Mouse (Mus musculus) midbrain, embryonic 13.5 days (tissue): Measurements from ENCODE around the gene Caml. TPM values are rescaled to one million over a fixed set of nuclear protein-coding genes. Genes with fewer than 3 reads are reported as not detected.
"Not testable (repeated sequence)": the region's sequence is repeated elsewhere in the genome, so short reads cannot be mapped to it uniquely, and the experiment has no call there.

Source experiments
- ATAC-seq: fragments of 200-750 bp; cut with Nextera tagmentation; 2 replicates; pipeline ENCODE4 v1.8.0; 2017; ENCODE audit warnings: mild to moderate bottlenecking, moderate TSS enrichment, moderate library complexity
- H3K27ac ChIP-seq: fragments of 300-500 bp; sonication (generic); 2 replicates; pipeline ENCODE4 v1.5.1; 2015; ENCODE audit warnings: inconsistent platforms, mild to moderate bottlenecking, moderate library complexity
- H3K27me3 ChIP-seq: fragments of 300-500 bp; sonication (generic); 2 replicates; pipeline ENCODE4 v1.6.1; 2015; ENCODE audit warnings: mild to moderate bottlenecking, inconsistent platforms
- H3K36me3 ChIP-seq: fragments of 300-500 bp; sonication (generic); 2 replicates; pipeline ENCODE4 v1.6.1; 2015; ENCODE audit warnings: mild to moderate bottlenecking, inconsistent platforms
- H3K4me1 ChIP-seq: fragments of 300-500 bp; sonication (generic); replicated peaks from 2 replicates; pipeline ENCODE4 v1.6.1; 2015; ENCODE audit warnings: inconsistent platforms
- H3K4me2 ChIP-seq: fragments of 300-500 bp; sonication (generic); replicated peaks from 2 replicates; pipeline ENCODE4 v1.6.1; 2015; ENCODE audit warnings: moderate library complexity, mild to moderate bottlenecking, inconsistent platforms
- H3K4me3 ChIP-seq: fragments of 300-500 bp; sonication (generic); replicated peaks from 2 replicates; pipeline ENCODE4 v1.5.1; 2015; ENCODE audit warnings: mild to moderate bottlenecking, inconsistent platforms
- H3K9ac ChIP-seq: fragments of 300-500 bp; sonication (generic); replicated peaks from 2 replicates; pipeline ENCODE4 v1.6.1; 2015; ENCODE audit warnings: mild to moderate bottlenecking, inconsistent platforms
- H3K9me3 ChIP-seq: fragments of 300-500 bp; sonication (generic); 2 replicates; pipeline ENCODE4 v1.6.1; 2016; ENCODE audit warnings: mild to moderate bottlenecking, inconsistent platforms
- WGBS: fragments of 180-500 bp; shearing (Covaris S2); methylation state at CpG from one replicate; pipeline ENCODE4 v1.1.7; 2015; 5-methylcytosine and 5-hydroxymethylcytosine counted together
- polyA plus RNA-seq: library from polyadenylated mRNA; unstranded; fragments of >200 nt; fragmentation: Nextera tagmentation; extraction: Ambion mirVana; gene quantifications from 2 replicates; pipeline ENCODE4 v1.2.1, GENCODE M21; 2015

The Caml gene
- polyA plus RNA-seq, 1 experiment from 2014 or later: 92.3 TPM

- Histone ChIP-seq H3K4me2 (peak within 1 kb of the TSS; percentile 80), H3K27ac (peak within 1 kb of the TSS; percentile 81), H3K4me1 (peaks cover 27% of the 10 kb centered on the region), H3K9ac (peak within 1 kb of the TSS; percentile 90), H3K4me3 (peak within 1 kb of the TSS; percentile 93), H3K9me3 (no peaks in the 10 kb centered on the region), H3K27me3 (no peaks in the 10 kb centered on the region), H3K36me3 (peaks cover 51% of the 10 kb centered on the region)
- 10% methylated on average over 51 of the region's 51 CpGs for WGBS
- peak; percentile 88 for ATAC-seq
These were observed 23.0 kb upstream of the Caml start, which contains the start of gene B4galt7 for GRCm38 (mm10) chr13:55599566-55600540. B4galt7 (plus strand) TSS chr13:55599896.

GRCm38 (mm10) chr13:55600657-55601056, 22.1 kb upstream of the Caml start:
- Histone ChIP-seq H3K9ac (peak overlapping the region; percentile 90), H3K9me3 (no peaks in the 10 kb centered on the region), H3K4me1 (peaks cover 27% of the 10 kb centered on the region), H3K27ac (peak overlapping the region; percentile 81), H3K4me2 (peak overlapping the region; percentile 80), H3K4me3 (peak overlapping the region; percentile 93), H3K36me3 (peaks cover 49% of the 10 kb centered on the region), H3K27me3 (no peaks in the 10 kb centered on the region)
- WGBS: 23% methylated on average over 9 of the region's 9 CpGs
- ATAC-seq: no peak

GRCm38 (mm10) chr13:55601611-55602010, 21.2 kb upstream of the Caml start:
- H3K9ac ChIP-seq: no peak overlapping the region
- ATAC-seq: no peak
- H3K9me3 ChIP-seq: no peaks in the 10 kb centered on the region
- H3K36me3 ChIP-seq: peaks cover 49% of the 10 kb centered on the region
- 9% methylated on average over 3 of the region's 3 CpGs for WGBS
- no peaks in the 10 kb centered on the region for H3K27me3 ChIP-seq
- peaks cover 27% of the 10 kb centered on the region for H3K4me1 ChIP-seq
- no peak overlapping the region for H3K27ac ChIP-seq
- no peak overlapping the region for H3K4me3 ChIP-seq
- H3K4me2 ChIP-seq: peak overlapping the region; percentile 80

GRCm38 (mm10) chr13:55604606-55605005, 18.2 kb upstream of the Caml start:
- no peak overlapping the region for H3K9ac ChIP-seq
- H3K4me3 ChIP-seq: no peak overlapping the region
- no peak overlapping the region for H3K27ac ChIP-seq
- peaks cover 20% of the 10 kb centered on the region for H3K4me1 ChIP-seq
- peaks cover 60% of the 10 kb centered on the region for H3K36me3 ChIP-seq
- H3K27me3 ChIP-seq: no peaks in the 10 kb centered on the region
- H3K4me2 ChIP-seq: no peak overlapping the region
- no peak for ATAC-seq
- H3K9me3 ChIP-seq: no peaks in the 10 kb centered on the region
- WGBS: 90% methylated on average over 3 of the region's 3 CpGs

GRCm38 (mm10) chr13:55606899-55607623, 15.7 kb upstream of the Caml start:
- no peak overlapping the region for H3K9ac ChIP-seq
- no peak for ATAC-seq
- no peak overlapping the region for H3K4me2 ChIP-seq
- H3K27ac ChIP-seq: no peak overlapping the region
- peaks cover 5% of the 10 kb centered on the region for H3K4me1 ChIP-seq
- peaks cover 82% of the 10 kb centered on the region for H3K36me3 ChIP-seq
- H3K9me3 ChIP-seq: no peaks in the 10 kb centered on the region
- no peak overlapping the region for H3K4me3 ChIP-seq
- no peaks in the 10 kb centered on the region for H3K27me3 ChIP-seq
- WGBS: 87% methylated on average over 10 of the region's 10 CpGs

- ATAC-seq: no peak
- H3K27me3 ChIP-seq: no peaks in the 10 kb centered on the region
- no peak overlapping the region for H3K9ac ChIP-seq
- no peak overlapping the region for H3K27ac ChIP-seq
- H3K36me3 ChIP-seq: peaks cover 82% of the 10 kb centered on the region
- no peaks in the 10 kb centered on the region for H3K9me3 ChIP-seq
- H3K4me2 ChIP-seq: no peak overlapping the region
- no peak overlapping the region for H3K4me3 ChIP-seq
- WGBS: 89% methylated on average over 2 of the region's 2 CpGs
- H3K4me1 ChIP-seq: no peaks in the 10 kb centered on the region; the same call in 1 of the 2 replicates
These were observed 15.2 kb upstream of the Caml start for GRCm38 (mm10) chr13:55607624-55608006.

GRCm38 (mm10) chr13:55611996-55612395, 10.8 kb upstream of the Caml start:
- Histone ChIP-seq H3K9me3 (no peaks in the 10 kb centered on the region), H3K4me3 (no peak overlapping the region), H3K4me2 (no peak overlapping the region), H3K27me3 (no peaks in the 10 kb centered on the region), H3K36me3 (peaks cover 56% of the 10 kb centered on the region), H3K4me1 (no peaks in the 10 kb centered on the region), H3K27ac (no peak overlapping the region), H3K9ac (no peak overlapping the region; the same call in 1 of the 2 replicates)
- 95% methylated on average over 7 of the region's 7 CpGs for WGBS
- ATAC-seq: no peak

- peaks cover 41% of the 10 kb centered on the region for H3K36me3 ChIP-seq
- WGBS: 55% methylated on average over 5 of the region's 5 CpGs
These were observed 9.3 kb upstream of the Caml start for GRCm38 (mm10) chr13:55613471-55613870.

GRCm38 (mm10) chr13:55619328-55619727, 3.5 kb upstream of the Caml start:
- no peak overlapping the region for H3K27ac ChIP-seq
- H3K4me3 ChIP-seq: no peak overlapping the region
- WGBS: 94% methylated on average over 4 of the region's 4 CpGs
- no peak overlapping the region for H3K4me2 ChIP-seq
- no peaks in the 10 kb centered on the region for H3K27me3 ChIP-seq
- ATAC-seq: no peak
- 0 out of 2 replicates have a peak, but pooled peaks cover 3% of the 10 kb centered on the region for H3K36me3 ChIP-seq
- no peaks in the 10 kb centered on the region for H3K9me3 ChIP-seq
- peaks cover 16% of the 10 kb centered on the region for H3K4me1 ChIP-seq
- H3K9ac ChIP-seq: no peak overlapping the region

More at GRCm38 (mm10) chr13:55613471-55613870, 9.3 kb upstream of the Caml start:
- Histone ChIP-seq H3K9me3 (no peaks in the 10 kb centered on the region), H3K4me3 (no peak overlapping the region), H3K4me2 (no peak overlapping the region), H3K9ac (no peak overlapping the region), H3K27ac (no peak overlapping the region), H3K27me3 (no peaks in the 10 kb centered on the region), H3K4me1 (no peaks in the 10 kb centered on the region)
- ATAC-seq: no peak

GRCm38 (mm10) chr13:55620275-55620674, 2.5 kb upstream of the Caml start:
- WGBS: 75% methylated on average over 2 of the region's 2 CpGs
- peaks cover 24% of the 10 kb centered on the region for H3K4me1 ChIP-seq
- no peak overlapping the region for H3K4me3 ChIP-seq
- H3K4me2 ChIP-seq: no peak overlapping the region
- H3K9me3 ChIP-seq: no peaks in the 10 kb centered on the region
- no peak overlapping the region for H3K9ac ChIP-seq
- H3K27me3 ChIP-seq: no peaks in the 10 kb centered on the region
- peaks cover 5% of the 10 kb centered on the region; the same call in 1 of the 2 replicates for H3K36me3 ChIP-seq
- no peak overlapping the region for H3K27ac ChIP-seq
- ATAC-seq: no peak

- H3K27me3 ChIP-seq, H3K9me3 ChIP-seq, ATAC-seq: not testable (repeated sequence)
- peak overlapping the region; percentile 83 for H3K9ac ChIP-seq
- peaks cover 17% of the 10 kb centered on the region for H3K36me3 ChIP-seq
- H3K27ac ChIP-seq: peak overlapping the region; percentile 94
- H3K4me1 ChIP-seq: peaks cover 32% of the 10 kb centered on the region
- H3K4me3 ChIP-seq: peak overlapping the region; percentile 73
- H3K4me2 ChIP-seq: peak overlapping the region; percentile 66
- WGBS: 24% methylated on average over 20 of the region's 20 CpGs
These were observed 603 bp upstream of the Caml start for GRCm38 (mm10) chr13:55622156-55622648.
